Mouse (Mus musculus) CH12.LX (cell line): ENCODE results near the gene Prkca. TPM values are rescaled to one million over a fixed set of nuclear protein-coding genes. Genes with fewer than 3 reads are reported as not detected.

Source experiments
- DNase-seq: peaks from one replicate; pipeline ENCODE4 v3.0.0-alpha.2; 2013; ENCODE audit errors: extremely low read depth
- H3K27ac ChIP-seq: 2 replicates; pipeline ENCODE4 v1.5.1; 2012; ENCODE audit warnings: low read depth, mild to moderate bottlenecking, control low read depth, moderate library complexity; ENCODE audit not compliant: insufficient read depth
- H3K27me3 ChIP-seq: replicated peaks from 2 replicates; pipeline ENCODE3; 2012; ENCODE audit warnings: inconsistent platforms
- H3K36me3 ChIP-seq, 2 experiments: replicated peaks in 1 of 2; 2 replicates each; pipeline versions ENCODE3 to v1.6.1; 2012; ENCODE audit warnings: inconsistent platforms in 1 of 2, low read length in 1 of 2, mild to moderate bottlenecking in 1 of 2, mixed read lengths in 1 of 2, moderate library complexity in 1 of 2; ENCODE audit not compliant: control insufficient read depth in 1 of 2, insufficient read depth in 1 of 2
- H3K4me1 ChIP-seq, 2 experiments: 2 replicates each; pipeline ENCODE4 v1.6.1; 2012; ENCODE audit warnings: inconsistent platforms in 1 of 2, moderate library complexity in 1 of 2; ENCODE audit not compliant: insufficient read depth in 2 of 2, control insufficient read depth in 1 of 2
- H3K4me2 ChIP-seq: 2 replicates; pipeline ENCODE4 v1.6.1; 2012; ENCODE audit warnings: low read depth, mild to moderate bottlenecking, control low read depth; ENCODE audit not compliant: poor library complexity, insufficient read depth, severe bottlenecking
- H3K4me3 ChIP-seq, 3 experiments: fragments of 150-350 bp in 1 of 3; sonication (generic) in 1 of 3; replicated peaks in 1 of 3; 2 replicates each; pipeline versions ENCODE3 to v1.5.1; 2011 to 2012; ENCODE audit warnings: low read depth in 2 of 3, low read length in 2 of 3, mild to moderate bottlenecking in 2 of 3, moderate library complexity in 2 of 3, control low read depth in 1 of 3, improper control_type of control experiment in 1 of 3, inconsistent platforms in 1 of 3, mixed read lengths in 1 of 3; ENCODE audit not compliant: poor library complexity in 1 of 3
- H3K79me2 ChIP-seq: replicated peaks from 2 replicates; pipeline ENCODE4 v1.6.1; 2012; ENCODE audit warnings: mild to moderate bottlenecking, moderate library complexity; ENCODE audit not compliant: control insufficient read depth, poor library complexity, insufficient read depth, severe bottlenecking; ENCODE audit errors: extremely low read depth
- H3K9ac ChIP-seq: 2 replicates; pipeline ENCODE4 v1.6.1; 2012; ENCODE audit warnings: low read depth, mild to moderate bottlenecking, control low read depth, moderate library complexity; ENCODE audit not compliant: insufficient read depth
- H3K9me3 ChIP-seq: replicated peaks from 2 replicates; pipeline ENCODE3; 2012; ENCODE audit warnings: low read length, inconsistent platforms, mixed read lengths
- CTCF ChIP-seq, 2 experiments: IDR thresholded peaks in 1 of 2; conservative IDR thresholded peaks in 1 of 2; 2 replicates each; pipeline ENCODE4 v1.5.1; 2011 to 2012; ENCODE audit warnings: low read depth in 2 of 2, low read length in 2 of 2, improper control_type of control experiment in 1 of 2, inconsistent platforms in 1 of 2, mild to moderate bottlenecking in 1 of 2, moderate library complexity in 1 of 2
- ELF1 ChIP-seq: IDR thresholded peaks from 2 replicates; pipeline ENCODE4 v1.6.1; 2014; ENCODE audit warnings: low read depth, mild to moderate bottlenecking, inconsistent platforms, low read length, improper control_type of control experiment
- EP300 ChIP-seq: IDR thresholded peaks from 2 replicates; pipeline ENCODE4 v1.6.1; 2011; ENCODE audit warnings: low read length, improper control_type of control experiment
- ETS1 ChIP-seq: conservative IDR thresholded peaks from 2 replicates; pipeline ENCODE4 v1.6.1; 2012; ENCODE audit warnings: low read depth, mild to moderate bottlenecking, inconsistent platforms, low read length, improper control_type of control experiment, moderate library complexity
- HCFC1 ChIP-seq: IDR thresholded peaks from 2 replicates; pipeline ENCODE4 v1.6.1; 2012; ENCODE audit warnings: low read depth, mild to moderate bottlenecking, inconsistent platforms, low read length, improper control_type of control experiment
- IRF4 ChIP-seq: IDR thresholded peaks from 2 replicates; pipeline ENCODE4 v1.6.1; 2014; ENCODE audit warnings: low read depth, mild to moderate bottlenecking, inconsistent platforms, low read length, improper control_type of control experiment
- MAX ChIP-seq: IDR thresholded peaks from 2 replicates; pipeline ENCODE4 v1.6.1; 2011; ENCODE audit warnings: low read length, improper control_type of control experiment
- MAZ ChIP-seq: IDR thresholded peaks from 2 replicates; pipeline ENCODE4 v1.6.1; 2012; ENCODE audit warnings: low read depth, mild to moderate bottlenecking, inconsistent platforms, low read length, improper control_type of control experiment, moderate library complexity
- NELFE ChIP-seq: IDR thresholded peaks from 2 replicates; pipeline ENCODE4 v1.6.1; 2011; ENCODE audit warnings: low read depth, low read length, improper control_type of control experiment
- PAX5 ChIP-seq: IDR thresholded peaks from 2 replicates; pipeline ENCODE4 v1.6.1; 2012; ENCODE audit warnings: low read length, inconsistent platforms, mixed read lengths
- POLR2A ChIP-seq: IDR thresholded peaks from 2 replicates; pipeline ENCODE4 v1.6.1; 2011; ENCODE audit warnings: low read depth, mild to moderate bottlenecking, improper control_type of control experiment, low read length
- SIN3A ChIP-seq: IDR thresholded peaks from 2 replicates; pipeline ENCODE4 v1.6.1; 2012; ENCODE audit warnings: low read length, improper control_type of control experiment, inconsistent platforms
- TBP ChIP-seq: conservative IDR thresholded peaks from 2 replicates; pipeline ENCODE4 v1.6.1; 2011; ENCODE audit warnings: low read depth, low read length, improper control_type of control experiment
- USF1 ChIP-seq: IDR thresholded peaks from 2 replicates; pipeline ENCODE4 v1.6.1; 2014; ENCODE audit warnings: low read depth, mild to moderate bottlenecking, inconsistent platforms, low read length, improper control_type of control experiment
- ZC3H11A ChIP-seq: IDR thresholded peaks from 2 replicates; pipeline ENCODE4 v1.6.1; 2012; ENCODE audit warnings: low read depth, mild to moderate bottlenecking, inconsistent platforms, low read length, improper control_type of control experiment
- ZMIZ1 ChIP-seq: IDR thresholded peaks from 2 replicates; pipeline ENCODE4 v1.6.1; 2012; ENCODE audit warnings: low read depth, mild to moderate bottlenecking, inconsistent platforms, low read length, improper control_type of control experiment
- ZNF384 ChIP-seq: IDR thresholded peaks from 2 replicates; pipeline ENCODE4 v1.6.1; 2012; ENCODE audit warnings: low read depth, low read length, improper control_type of control experiment, inconsistent platforms
- dilution Hi-C: fragments of 300-500 bp; cut with MboI; formaldehyde crosslinking; loops from 2 replicates; pipeline ENCODE4 v1.14.3; 2020; ENCODE audit warnings: low sequenced_read_pairs; ENCODE audit not compliant: extremely low pct_unique_long_range_greater_than_20kb, extremely low pct_ligation_motif_present
- in situ Hi-C: fragments of 300-500 bp; cut with MboI; formaldehyde crosslinking; loops from 3 replicates; pipeline ENCODE4 v1.14.3; 2019; ENCODE audit warnings: low sequenced_read_pairs, low pct_ligation_motif_present, low pct_unique_long_range_greater_than_20kb, mixed read lengths
- polyA plus RNA-seq: library from polyadenylated mRNA; unstranded; fragments of >175 nt; gene quantifications from 2 replicates; pipeline ENCODE4 v1.2.1, GENCODE M21; 2012; ENCODE audit warnings: low read depth; ENCODE audit not compliant: insufficient read length
- total RNA-seq, 2 experiments: library from RNA; depleted of rRNA; stranded (reverse); fragments of 300-350 nt in 1 of 2; fragments of >200 nt in 1 of 2; gene quantifications; 2 replicates each; pipeline ENCODE4 v1.2.3; 2012 to 2014

Gene Prkca
- total and polyA plus RNA-seq, 3 experiments: 40.0 to 107 (median 43.7) TPM

GRCm38 (mm10) chr11:108247121-108247863 lies 96.4 kb downstream of the Prkca start (continued):
- no peak for TF ChIP-seq TBP
- no peak for TF ChIP-seq PAX5
- no peak for TF ChIP-seq MAX
- no peak for TF ChIP-seq EP300
- no peak for TF ChIP-seq CTCF (conservative IDR thresholded peaks at IDR 0.05 in 1 of 2, IDR thresholded peaks at IDR 0.05 in 1 of 2; ENCODE audit: low read depth in 2 of 2, low read length in 2 of 2)
- TF ChIP-seq MAZ: no peak

GRCm38 (mm10) chr11:108246267-108246702 lies 97.4 kb downstream of the Prkca start:
- Histone ChIP-seq H3K27me3 (no peaks in the 10 kb centered on the region), H3K27ac (peak overlapping the region; percentile 34; the same call in 1 of the 2 replicates), H3K36me3 (peaks cover 0 to 28% of the 10 kb centered on the region in 2 experiments), H3K9me3 (no peaks in the 10 kb centered on the region), H3K4me1 (peaks cover 40 to 99% of the 10 kb centered on the region in 2 experiments), H3K4me3 (no peak overlapping the region), H3K4me2 (no peak overlapping the region), H3K79me2 (peaks cover 26% of the 10 kb centered on the region), H3K9ac (no peak overlapping the region)
- in situ Hi-C loops (no loop called here), dilution Hi-C loops (no loop called here)
- DNase-seq: no peak
- TF ChIP-seq SIN3A (0 out of 2 replicates have a peak, but pooled peaks have one; percentile 31), ETS1 (peak; percentile 50), ZC3H11A (no peak), USF1 (no peak), EP300 (peak; percentile 51; the same call in 1 of the 2 replicates), ZNF384 (peak; percentile 55), NELFE (no peak), PAX5 (no peak), MAX (0 out of 2 replicates have a peak, but pooled peaks have one; percentile 24)

- in situ Hi-C loops: no loop called here
- Histone ChIP-seq H3K27me3 (no peaks in the 10 kb centered on the region), H3K4me2 (no peak overlapping the region), H3K9me3 (no peaks in the 10 kb centered on the region), H3K27ac (0 out of 2 replicates have a peak overlapping the region, but pooled peaks have one; percentile 13), H3K4me1 (peaks cover 33 to 100% of the 10 kb centered on the region in 2 experiments)
- dilution Hi-C loops: no loop called here
- TF ChIP-seq EP300 (0 out of 2 replicates have a peak, but pooled peaks have one; percentile 29), TBP (0 out of 2 replicates have a peak, but pooled peaks have one; percentile 33), ETS1 (peak; percentile 21; the same call in 1 of the 2 replicates), SIN3A (no peak), ZMIZ1 (0 out of 2 replicates have a peak, but pooled peaks have one; percentile 41), IRF4 (no peak), POLR2A (no peak), ELF1 (peak; percentile 64), HCFC1 (peak; percentile 68), MAX (0 out of 2 replicates have a peak, but pooled peaks have one; percentile 46)
- TF ChIP-seq, all 38 proteins: peak for 7
- no peak overlapping the region for H3K4me3 ChIP-seq
- peak; percentile 66 for DNase-seq
- H3K79me2 ChIP-seq: peaks cover 20% of the 10 kb centered on the region
- peaks cover 0 to 42% of the 10 kb centered on the region in 2 experiments for H3K36me3 ChIP-seq
- H3K9ac ChIP-seq: no peak overlapping the region
Observed at GRCm38 (mm10) chr11:108244241-108244640, 99.5 kb downstream of the Prkca start.
